Mouse (Mus musculus) embryonic facial prominence, embryonic 14.5 days (tissue): ENCODE measurements around the gene Hykk. TPM values are rescaled to one million over a fixed set of nuclear protein-coding genes. Genes with fewer than 3 reads are reported as not detected.
A peak's percentile ranks its signal among the peaks of the same experiment; 100 is the strongest.

Experiments
- ATAC-seq: fragments of 200-750 bp; cut with Nextera tagmentation; 2 replicates; pipeline ENCODE4 v1.8.0; 2017; ENCODE audit warnings: low read depth, moderate number of reproducible peaks, moderate TSS enrichment
- DNase-seq: peaks from one replicate; pipeline ENCODE4 v3.0.0-alpha.2; 2015; ENCODE audit warnings: low spot score
- H3K27ac ChIP-seq: fragments of 300-500 bp; sonication (generic); replicated peaks from 2 replicates; pipeline ENCODE4 v1.5.1; 2014; ENCODE audit warnings: low read depth, mild to moderate bottlenecking, low read length, moderate library complexity
- H3K27me3 ChIP-seq: fragments of 300-500 bp; sonication (generic); replicated peaks from 2 replicates; pipeline ENCODE4 v1.6.1; 2014; ENCODE audit warnings: low read length; ENCODE audit not compliant: control insufficient read depth, insufficient read depth
- H3K36me3 ChIP-seq: fragments of 300-500 bp; sonication (generic); 2 replicates; pipeline ENCODE4 v1.6.1; 2014; ENCODE audit warnings: low read length, mixed read lengths; ENCODE audit not compliant: control insufficient read depth, insufficient read depth
- H3K4me1 ChIP-seq: fragments of 300-500 bp; sonication (generic); 2 replicates; pipeline ENCODE4 v1.6.1; 2014; ENCODE audit warnings: antibody characterized with exemption, low read length; ENCODE audit not compliant: control insufficient read depth, insufficient read depth
- H3K4me2 ChIP-seq: fragments of 300-500 bp; sonication (generic); 2 replicates; pipeline ENCODE4 v1.6.1; 2014; ENCODE audit warnings: low read depth, mild to moderate bottlenecking, low read length, moderate library complexity, mixed read lengths
- H3K4me3 ChIP-seq: fragments of 300-500 bp; sonication (generic); 2 replicates; pipeline ENCODE4 v1.5.1; 2014; ENCODE audit warnings: low read depth, mild to moderate bottlenecking, low read length
- H3K9ac ChIP-seq: fragments of 300-500 bp; sonication (generic); 2 replicates; pipeline ENCODE4 v1.6.1; 2014; ENCODE audit warnings: low read depth, mild to moderate bottlenecking, low read length, moderate library complexity, mixed read lengths
- H3K9me3 ChIP-seq: fragments of 300-500 bp; sonication (generic); 2 replicates; pipeline ENCODE4 v1.6.1; 2016; ENCODE audit warnings: low read length; ENCODE audit not compliant: control insufficient read depth
- WGBS: fragments of 180-500 bp; shearing (Covaris S2); extraction: QIAGEN DNeasy Blood & Tissue Kit; methylation state at CpG from one replicate; pipeline ENCODE4 v1.1.7; 2014; 5-methylcytosine and 5-hydroxymethylcytosine counted together
- polyA plus RNA-seq: library from polyadenylated mRNA; unstranded; fragments of >200 nt; fragmentation: Nextera tagmentation; extraction: Ambion mirVana; gene quantifications from 2 replicates; pipeline ENCODE4 v1.2.1, GENCODE M21; 2014

Gene Hykk
- polyA plus RNA-seq, result 4.8 and 5.0 TPM in 2 replicates

- H3K27me3 ChIP-seq, result no peaks in the 10 kb centered on the region
- under 1% methylated on average over 34 of the region's 34 CpGs for WGBS
- DNase-seq, result peak; percentile 98
- no peaks in the 10 kb centered on the region for H3K9me3 ChIP-seq
- peaks cover 6% of the 10 kb centered on the region; the same call in 1 of the 2 replicates for H3K4me1 ChIP-seq
- peak; percentile 99 for ATAC-seq
- peak within 1 kb of the TSS; percentile 82 for H3K9ac ChIP-seq
- H3K4me3 ChIP-seq, result peak within 1 kb of the TSS; percentile 75
- peaks cover 14% of the 10 kb centered on the region; the same call in 1 of the 2 replicates for H3K36me3 ChIP-seq
- peak within 1 kb of the TSS; percentile 68 for H3K27ac ChIP-seq
- peak within 1 kb of the TSS; percentile 83 for H3K4me2 ChIP-seq
Observed at GRCm38 (mm10) chr9:54917010-54917677, at the start of gene Hykk. Gene Hykk, plus strand, starts transcription at chr9:54917283.

GRCm38 (mm10) chr9:54878759-54879158 is 38.3 kb upstream of the Hykk start:
- DNase-seq (no peak), ATAC-seq (no peak)
- Histone ChIP-seq H3K9ac (no peak overlapping the region), H3K4me2 (no peak overlapping the region), H3K4me1 (no peaks in the 10 kb centered on the region), H3K27ac (no peak overlapping the region), H3K9me3 (no peaks in the 10 kb centered on the region), H3K36me3 (peaks cover 67% of the 10 kb centered on the region), H3K27me3 (no peaks in the 10 kb centered on the region), H3K4me3 (no peak overlapping the region)
- WGBS, result 100% methylated on average over 1 of the region's 1 CpGs

GRCm38 (mm10) chr9:54892111-54892510 is 25.0 kb upstream of the Hykk start:
- no peaks in the 10 kb centered on the region for H3K9me3 ChIP-seq
- H3K36me3 ChIP-seq, result peaks cover 82% of the 10 kb centered on the region

GRCm38 (mm10) chr9:54897097-54897496 is 20.0 kb upstream of the Hykk start:
- H3K27me3 ChIP-seq, result no peaks in the 10 kb centered on the region
- ATAC-seq (no peak), DNase-seq (no peak)
- no peaks in the 10 kb centered on the region for H3K9me3 ChIP-seq
- H3K4me1 ChIP-seq, result no peaks in the 10 kb centered on the region
- H3K27ac ChIP-seq, result no peak overlapping the region
- no peak overlapping the region for H3K9ac ChIP-seq
- H3K4me3 ChIP-seq, result no peak overlapping the region
- H3K36me3 ChIP-seq, result peaks cover 81% of the 10 kb centered on the region
- H3K4me2 ChIP-seq, result no peak overlapping the region
- 86% methylated on average over 3 of the region's 3 CpGs for WGBS

More at GRCm38 (mm10) chr9:54892111-54892510, 25.0 kb upstream of the Hykk start:
- Histone ChIP-seq H3K9ac (no peak overlapping the region), H3K4me2 (no peak overlapping the region), H3K4me3 (no peak overlapping the region), H3K27ac (no peak overlapping the region), H3K4me1 (no peaks in the 10 kb centered on the region), H3K27me3 (no peaks in the 10 kb centered on the region)
- ATAC-seq (no peak), DNase-seq (no peak)
- 89% methylated on average over 4 of the region's 4 CpGs for WGBS

GRCm38 (mm10) chr9:54909446-54909845 is 7.6 kb upstream of the Hykk start:
- H3K36me3 ChIP-seq, result peaks cover 73% of the 10 kb centered on the region
- WGBS, result 89% methylated on average over 5 of the region's 5 CpGs
- no peak for DNase-seq
- H3K27ac ChIP-seq, result no peak overlapping the region
- no peak overlapping the region for H3K4me2 ChIP-seq
- H3K9me3 ChIP-seq, result no peaks in the 10 kb centered on the region
- H3K4me3 ChIP-seq, result no peak overlapping the region
- H3K4me1 ChIP-seq, result no peaks in the 10 kb centered on the region
- no peak overlapping the region for H3K9ac ChIP-seq
- no peak for ATAC-seq
- no peaks in the 10 kb centered on the region for H3K27me3 ChIP-seq

- ATAC-seq (no peak), DNase-seq (no peak)
- H3K9ac ChIP-seq, result no peak overlapping the region
- H3K36me3 ChIP-seq, result peaks cover 18% of the 10 kb centered on the region; the same call in 1 of the 2 replicates
- H3K4me1 ChIP-seq, result peaks cover 6% of the 10 kb centered on the region; the same call in 1 of the 2 replicates
- H3K9me3 ChIP-seq, result no peaks in the 10 kb centered on the region
- no peak overlapping the region for H3K4me3 ChIP-seq
- H3K27ac ChIP-seq, result no peak overlapping the region
- no peak overlapping the region for H3K4me2 ChIP-seq
- 66% methylated on average over 7 of the region's 7 CpGs for WGBS
- no peaks in the 10 kb centered on the region for H3K27me3 ChIP-seq
Observed at GRCm38 (mm10) chr9:54915576-54915975, 1.5 kb upstream of the Hykk start.

- Histone ChIP-seq H3K4me2 (peak overlapping the region; percentile 83), H3K27ac (no peak overlapping the region), H3K36me3 (peaks cover 14% of the 10 kb centered on the region; the same call in 1 of the 2 replicates), H3K9ac (no peak overlapping the region), H3K9me3 (no peaks in the 10 kb centered on the region), H3K4me1 (peaks cover 6% of the 10 kb centered on the region; the same call in 1 of the 2 replicates), H3K4me3 (peak overlapping the region; percentile 75), H3K27me3 (no peaks in the 10 kb centered on the region)
- DNase-seq, result no peak
- no peak for ATAC-seq
- 75% methylated on average over 8 of the region's 8 CpGs for WGBS
Observed at GRCm38 (mm10) chr9:54916401-54916800, 682 bp upstream of the Hykk start.

GRCm38 (mm10) chr9:54918191-54918590 is 1.1 kb downstream of the Hykk start:
- DNase-seq, result no peak
- Histone ChIP-seq H3K9me3 (peaks cover 4% of the 10 kb centered on the region; the same call in 1 of the 2 replicates), H3K27me3 (no peaks in the 10 kb centered on the region), H3K27ac (no peak overlapping the region), H3K36me3 (peaks cover 15% of the 10 kb centered on the region; the same call in 1 of the 2 replicates), H3K4me3 (peak overlapping the region; percentile 75), H3K4me1 (peaks cover 6% of the 10 kb centered on the region; the same call in 1 of the 2 replicates), H3K4me2 (peak overlapping the region; percentile 83), H3K9ac (no peak overlapping the region)
- WGBS, result 67% methylated on average over 2 of the region's 2 CpGs
- no peak for ATAC-seq
